Mouse (Mus musculus): ENCODE data around the gene Phf21b. TPM values are rescaled to one million over a fixed set of nuclear protein-coding genes. Genes with fewer than 3 reads are reported as not detected.

Phf21b gene
- polyA plus RNA-seq, 3 experiments from 2014 or later = 0.65 to 2.4 (median 1.6) TPM

DNA sequence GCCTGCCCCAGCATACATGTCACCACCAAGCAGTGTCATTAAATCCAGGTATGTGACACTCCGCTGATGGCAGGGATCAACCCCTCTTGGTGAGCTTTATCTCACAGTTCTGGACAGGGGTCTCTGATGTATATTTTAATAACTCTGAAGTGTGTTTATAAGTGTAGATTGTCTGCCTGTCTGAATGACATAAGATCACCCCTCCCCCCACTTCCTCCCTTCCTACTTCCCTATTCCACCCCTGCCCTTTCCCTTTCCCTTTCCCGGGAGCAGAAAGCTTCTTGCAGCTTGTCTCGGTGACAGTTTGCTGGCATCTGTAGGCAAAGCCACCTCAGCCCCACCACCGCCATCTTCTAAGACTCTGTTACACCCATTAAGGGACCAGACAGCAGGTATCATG, 11.0 kb downstream of the Phf21b start:
- ATAC-seq = no peak

DNA sequence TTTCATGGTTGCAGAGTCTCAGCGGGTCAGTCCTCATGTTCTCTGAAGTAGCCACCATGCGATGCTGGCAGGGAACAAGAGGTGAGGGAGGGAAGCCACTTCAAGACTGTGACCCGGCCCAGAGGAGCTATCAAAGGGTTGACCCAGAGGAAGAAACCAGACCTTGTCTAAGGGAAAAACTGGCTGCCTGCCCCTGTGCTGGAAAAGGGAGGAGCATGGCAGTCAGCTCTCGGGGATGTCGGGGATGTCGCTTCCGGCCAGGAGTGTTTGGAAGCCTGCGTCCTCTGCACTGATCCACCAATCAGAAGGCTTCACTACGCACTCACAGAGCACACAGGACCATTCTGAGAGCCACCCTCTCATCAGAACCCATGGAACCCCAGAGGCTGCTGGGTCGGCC, 12.8 kb downstream of the Phf21b start:
- no peak for ATAC-seq

DNA sequence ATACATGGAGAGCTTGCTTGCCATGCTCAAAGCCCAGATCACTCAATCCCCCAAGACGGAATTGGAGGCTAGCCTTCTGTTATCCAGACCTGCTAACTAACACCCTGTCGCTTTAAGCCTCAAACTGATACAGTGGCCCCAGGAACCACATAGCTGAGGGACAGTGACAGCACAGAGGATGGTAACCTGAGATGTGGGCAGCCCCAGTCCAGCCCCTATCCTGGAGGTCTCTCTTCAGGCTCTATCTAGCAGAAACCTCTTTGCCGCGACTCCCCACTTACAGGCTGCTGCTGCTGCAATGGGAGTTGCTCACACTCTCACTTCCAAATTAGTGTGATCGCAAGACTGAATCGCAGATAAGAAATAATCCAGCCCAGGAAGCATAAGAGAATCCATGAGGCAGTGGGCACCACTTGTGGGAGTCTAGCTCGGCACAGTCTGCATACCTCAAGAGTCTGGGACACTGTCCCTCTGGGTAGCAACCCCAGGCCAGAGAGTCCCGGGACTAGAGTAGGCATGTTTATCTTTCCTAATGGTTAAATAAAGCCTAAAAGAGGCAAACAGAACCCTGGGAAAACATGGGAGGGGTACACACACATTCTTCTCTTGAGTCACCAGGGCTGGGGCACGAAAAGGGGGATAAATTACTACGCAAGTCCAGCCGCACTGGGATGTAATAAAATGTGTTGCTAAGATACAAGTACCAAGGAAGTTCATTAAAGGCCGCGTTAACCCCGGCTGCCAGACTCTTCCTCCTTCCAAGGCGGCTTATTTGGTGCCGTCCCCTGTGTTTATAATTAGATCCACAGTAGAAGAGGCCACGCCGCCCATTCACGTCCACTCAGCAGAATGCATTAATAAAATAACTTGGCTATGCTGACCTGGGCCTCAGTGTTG, 13.7 kb downstream of the Phf21b start:
- no peak for ATAC-seq

DNA sequence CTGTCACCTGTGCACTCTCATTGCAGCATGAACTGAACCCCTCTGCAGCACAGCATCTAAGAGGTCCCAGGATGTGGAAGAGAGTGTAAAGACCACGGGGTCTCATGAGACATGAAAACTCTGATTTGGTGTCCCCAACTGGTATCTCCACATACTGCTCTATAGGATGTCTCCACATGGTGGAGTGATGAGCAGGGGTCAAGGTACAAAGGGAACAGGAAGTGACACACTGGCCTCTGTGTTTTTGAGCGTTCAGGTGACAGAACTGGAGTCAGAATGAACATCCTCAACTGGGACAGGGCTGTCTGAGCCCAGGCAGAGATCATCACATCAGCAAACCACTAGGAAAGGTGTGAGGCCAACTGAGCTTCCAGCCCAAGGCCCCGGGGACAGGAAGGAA, 15.3 kb downstream of the Phf21b start:
- no peak for ATAC-seq

DNA sequence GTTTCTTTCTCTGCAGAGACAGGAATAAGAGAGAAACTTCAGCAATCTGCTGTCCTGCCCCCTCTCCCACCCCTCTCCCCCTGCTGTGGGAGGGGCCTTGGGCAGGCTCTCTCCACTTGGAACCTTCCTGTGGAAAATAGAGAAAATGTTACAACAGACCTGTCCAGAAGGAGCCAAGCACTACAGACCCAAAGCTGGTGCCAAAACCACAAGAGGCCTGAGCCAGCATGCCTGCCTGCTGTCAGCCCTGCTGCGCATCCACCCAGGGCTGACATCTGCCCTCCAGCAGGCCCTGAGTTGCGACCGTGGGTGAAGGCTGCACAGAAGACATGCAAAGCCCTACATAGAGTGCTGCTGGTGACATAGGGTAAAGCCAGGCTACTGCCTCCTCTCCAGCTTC, 16.3 kb downstream of the Phf21b start:
- ATAC-seq = no peak

DNA sequence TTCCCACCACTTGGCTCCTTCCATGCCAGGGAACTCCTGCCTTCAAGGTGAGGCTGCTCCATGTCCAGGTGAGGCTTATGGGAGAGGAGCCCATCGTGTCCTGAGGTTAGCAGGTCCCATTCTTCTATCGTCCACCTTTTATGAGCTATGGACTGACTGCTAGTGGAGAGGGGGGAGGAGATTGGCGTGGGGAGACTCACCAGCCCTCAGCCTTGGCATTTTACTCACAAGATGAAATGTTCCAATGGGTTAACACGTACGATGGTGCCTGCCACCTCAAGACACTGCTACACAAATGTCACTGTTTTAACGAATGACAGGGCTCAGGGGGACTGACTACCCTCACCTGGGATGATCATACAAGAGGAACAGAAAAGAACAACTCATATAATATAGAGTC, 18.0 kb downstream of the Phf21b start:
- no peak for ATAC-seq

DNA sequence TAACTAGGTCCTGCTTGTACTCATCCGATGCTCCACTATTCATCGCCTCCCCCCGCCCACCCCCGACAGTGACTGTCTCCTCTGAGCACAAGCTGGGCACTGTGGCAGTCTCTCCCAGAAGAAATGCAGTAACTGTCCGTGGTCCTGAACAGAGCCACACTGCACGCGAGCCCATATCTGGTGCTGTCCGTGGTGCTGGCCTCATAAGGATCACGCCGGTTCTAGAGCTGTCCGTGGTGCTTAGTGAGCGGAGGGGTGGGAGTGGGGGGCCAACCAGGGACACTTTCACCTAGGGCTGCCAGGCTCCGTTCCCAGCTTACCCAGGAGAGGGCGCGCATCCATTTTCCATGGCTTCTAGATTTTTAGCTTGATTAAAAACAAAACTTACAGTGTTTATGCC, 26.4 kb downstream of the Phf21b start:
- ATAC-seq = peak; percentile 43

DNA sequence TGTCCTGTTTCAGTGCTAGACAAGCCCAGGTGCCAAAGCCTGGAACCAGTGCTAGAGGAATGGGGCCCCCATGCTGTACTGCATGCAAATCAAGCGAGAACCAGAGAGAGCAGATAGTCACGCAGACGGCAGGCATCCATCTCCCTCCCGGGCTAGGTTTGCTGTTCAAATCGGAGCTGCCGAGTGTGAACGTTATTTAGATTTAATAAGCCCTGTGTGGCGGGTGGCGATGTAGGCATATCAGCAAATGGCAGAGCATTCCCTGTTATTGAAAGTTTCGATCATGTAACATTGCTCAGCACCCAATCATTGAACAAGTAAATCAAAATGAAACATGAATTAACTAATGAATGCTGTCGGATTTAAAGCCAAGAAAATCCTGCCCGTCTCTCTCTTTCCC, 27.2 kb downstream of the Phf21b start:
- ATAC-seq = no peak

DNA sequence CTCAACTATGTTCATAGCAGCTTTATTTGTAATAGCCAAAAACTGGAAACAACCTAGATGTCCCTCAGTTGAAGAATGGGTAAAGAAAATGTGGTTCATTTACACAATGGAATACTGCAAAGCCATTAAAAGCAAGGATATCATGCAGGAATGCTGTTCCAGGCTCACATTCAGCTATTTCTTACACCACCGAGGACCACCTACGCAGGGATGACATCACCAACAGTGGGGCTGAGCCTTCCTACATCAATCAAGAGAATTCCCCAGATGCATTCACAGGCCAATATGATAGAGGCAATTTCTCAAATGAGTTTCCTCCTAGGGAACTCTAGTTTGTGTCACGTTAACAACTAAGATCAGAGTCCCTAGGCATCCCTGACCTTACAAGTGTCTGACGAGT, 32.8 kb downstream of the Phf21b start:
- ATAC-seq = no peak

DNA sequence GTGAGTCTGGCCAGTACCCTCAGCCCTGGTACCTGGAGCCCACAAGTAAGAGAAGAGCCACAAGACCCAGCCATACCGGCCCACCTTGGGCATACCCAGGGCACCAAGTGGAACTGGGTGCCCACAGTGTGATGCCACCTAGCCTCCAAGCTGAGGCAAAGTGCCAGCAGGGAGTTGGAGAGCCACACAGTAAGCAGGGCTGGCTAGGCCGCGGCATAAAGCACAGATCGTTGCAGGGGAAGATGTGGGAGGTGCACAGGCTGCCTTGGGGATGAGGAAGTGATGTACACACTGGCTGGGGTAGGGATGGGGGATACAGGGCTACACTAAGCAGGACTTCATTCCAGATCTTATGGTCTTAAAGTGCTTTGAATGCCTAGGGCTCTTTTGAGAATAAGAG, 35.0 kb downstream of the Phf21b start:
- no peak for ATAC-seq

DNA sequence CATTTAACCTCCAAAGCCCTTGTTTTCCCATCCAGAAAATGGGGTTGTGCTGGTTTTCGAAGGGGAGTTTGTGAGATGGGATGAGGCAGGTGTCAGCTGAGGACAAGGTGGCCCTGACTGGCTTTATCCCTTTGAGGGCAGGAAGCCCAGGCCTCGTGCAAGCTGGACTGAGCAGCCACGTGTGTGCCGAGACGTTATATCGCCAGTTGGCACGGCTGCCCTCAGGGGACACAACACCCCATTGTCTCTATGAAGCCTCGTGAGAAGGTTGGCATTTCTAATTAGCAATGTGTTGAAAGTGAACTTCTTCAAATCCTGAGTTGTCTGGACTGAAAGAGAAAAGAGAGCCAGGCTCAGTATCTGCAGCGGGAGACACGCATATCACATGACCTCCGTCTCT, 37.6 kb downstream of the Phf21b start:
- no peak for ATAC-seq

DNA sequence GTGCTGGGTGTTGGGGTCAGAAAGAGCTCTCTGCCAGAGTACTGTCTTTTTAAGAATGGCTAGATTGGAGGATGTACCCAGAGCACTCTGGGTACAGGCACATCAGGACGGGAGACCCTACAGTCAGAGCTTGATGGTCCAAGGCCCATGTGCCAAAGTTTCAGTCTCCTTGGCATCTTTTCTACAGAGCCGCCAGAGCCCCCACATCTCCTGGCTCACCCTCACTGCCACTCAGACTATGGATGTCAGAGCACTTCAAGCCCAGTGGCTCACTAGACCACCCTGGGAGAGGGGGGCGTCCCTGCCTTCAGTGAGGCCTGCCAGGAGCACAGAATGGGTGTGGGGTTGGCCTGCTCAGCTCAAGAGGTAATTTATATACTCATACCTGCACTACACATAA, 38.3 kb downstream of the Phf21b start:
- ATAC-seq = no peak

DNA sequence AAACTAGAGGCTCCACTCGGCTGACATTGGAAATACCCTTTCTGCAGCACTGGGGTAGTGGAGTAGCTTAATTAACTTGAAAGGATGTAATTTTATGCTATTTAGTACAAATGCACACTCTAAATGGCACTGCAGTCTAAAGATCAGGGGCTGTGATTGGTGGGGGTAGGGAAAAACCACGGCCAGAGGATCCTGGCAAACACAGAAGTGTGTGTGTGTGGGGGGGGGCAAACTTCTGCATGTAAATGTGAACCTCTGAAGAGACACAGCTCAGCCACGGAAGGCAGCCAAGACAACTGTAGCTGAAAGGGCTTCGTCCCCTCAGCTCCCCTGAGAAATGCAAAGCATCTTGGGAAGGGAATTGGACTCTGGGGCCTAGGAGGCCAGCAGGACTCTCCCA, 40.7 kb downstream of the Phf21b start:
- no peak for ATAC-seq

DNA sequence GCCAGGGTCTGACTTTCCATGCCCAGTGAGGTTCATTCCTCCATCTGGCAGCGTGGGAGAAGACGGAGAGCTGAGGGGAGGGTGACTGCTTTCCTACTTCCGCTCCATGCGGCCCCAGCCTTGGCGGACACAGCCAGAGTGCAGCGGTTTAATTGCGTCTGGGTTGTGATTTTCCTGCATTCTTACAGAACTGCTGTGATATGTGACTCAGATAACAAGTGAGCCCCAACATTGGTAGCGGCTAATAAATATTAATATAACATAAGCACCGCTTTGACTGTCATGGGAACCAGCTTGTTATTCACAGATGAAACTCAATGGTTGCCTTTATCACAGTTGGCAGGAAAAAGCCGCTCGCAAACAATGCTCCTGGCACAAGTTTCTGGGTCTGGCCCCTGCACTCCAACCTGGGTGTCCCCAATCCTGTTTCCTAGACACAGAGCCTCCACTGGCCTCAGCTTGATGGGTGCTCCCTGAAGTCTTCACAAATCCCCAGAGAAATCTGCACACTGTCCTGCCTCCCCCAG, 43.0 kb downstream of the Phf21b start:
- ATAC-seq = no peak

DNA sequence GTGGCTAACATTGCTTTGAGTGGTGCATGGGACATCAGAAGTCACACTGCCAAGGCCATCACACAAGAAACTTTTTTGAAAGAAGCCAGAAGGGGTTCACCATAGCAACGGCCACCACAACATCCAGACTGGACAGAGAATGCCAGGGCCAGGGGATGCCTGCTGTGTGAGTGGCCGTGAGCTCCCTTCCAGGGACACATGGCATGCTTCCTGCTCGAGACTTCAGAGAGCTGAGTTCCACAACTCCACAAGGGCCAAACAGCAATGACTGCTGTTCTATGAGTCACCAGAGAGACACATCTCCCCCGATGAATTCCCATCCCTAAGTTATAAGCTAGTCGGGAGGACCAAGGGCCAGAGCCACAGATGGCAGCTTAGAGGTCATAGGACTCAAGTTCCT, 44.7 kb downstream of the Phf21b start:
- no peak for ATAC-seq

DNA sequence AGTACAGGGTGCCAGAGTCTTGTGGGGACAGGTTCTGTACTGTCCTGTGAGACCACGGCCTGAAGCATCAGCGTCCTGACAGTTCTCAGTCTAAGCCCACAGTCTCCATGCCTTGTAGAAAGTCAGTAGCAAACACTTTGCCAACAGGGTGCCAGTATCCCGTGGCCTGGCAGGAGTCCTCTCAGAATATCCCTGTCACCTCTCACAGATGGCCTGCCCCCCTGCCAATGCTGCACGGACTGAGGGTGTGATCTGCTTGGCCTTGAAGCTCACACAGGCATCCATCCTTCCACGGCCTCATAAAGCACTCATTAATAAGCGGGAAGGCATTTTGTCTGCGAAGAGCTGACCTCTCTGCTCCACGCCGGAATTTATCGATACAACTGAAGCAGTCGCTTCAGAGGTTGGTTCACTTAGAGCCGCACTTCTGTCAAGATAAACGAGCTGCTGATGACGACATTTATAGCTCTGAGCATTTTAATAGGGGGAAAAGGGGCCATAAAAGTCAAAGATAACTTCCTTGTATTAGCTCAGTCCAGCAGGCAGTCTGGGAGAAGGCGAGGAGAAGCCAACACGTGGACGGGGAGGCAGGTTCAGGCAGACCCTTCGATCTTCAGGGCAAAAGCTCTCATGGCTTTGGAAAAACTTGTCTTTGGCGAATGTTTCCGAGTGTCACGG, 46.4 kb downstream of the Phf21b start:
- no peak for ATAC-seq

DNA sequence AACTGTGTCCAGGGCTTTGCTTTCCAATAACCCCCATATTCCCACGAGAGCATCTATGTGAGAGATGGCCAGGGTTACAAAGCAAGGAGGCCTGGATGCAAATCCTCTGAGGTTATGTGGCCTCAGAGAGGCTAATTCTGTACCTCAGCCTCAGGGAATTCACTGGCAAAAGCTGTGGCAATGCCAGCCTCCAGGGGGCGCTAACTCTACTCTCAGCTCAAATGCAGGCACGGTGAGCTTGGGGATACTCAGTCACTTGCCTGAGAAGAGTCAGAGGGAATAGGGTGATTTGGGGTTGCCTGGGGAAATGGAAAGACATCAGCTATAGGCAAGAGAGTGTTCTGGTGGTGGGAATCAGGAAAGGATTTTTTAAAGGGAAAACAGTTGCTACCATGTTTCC, 52.2 kb downstream of the Phf21b start:
- no peak for ATAC-seq

DNA sequence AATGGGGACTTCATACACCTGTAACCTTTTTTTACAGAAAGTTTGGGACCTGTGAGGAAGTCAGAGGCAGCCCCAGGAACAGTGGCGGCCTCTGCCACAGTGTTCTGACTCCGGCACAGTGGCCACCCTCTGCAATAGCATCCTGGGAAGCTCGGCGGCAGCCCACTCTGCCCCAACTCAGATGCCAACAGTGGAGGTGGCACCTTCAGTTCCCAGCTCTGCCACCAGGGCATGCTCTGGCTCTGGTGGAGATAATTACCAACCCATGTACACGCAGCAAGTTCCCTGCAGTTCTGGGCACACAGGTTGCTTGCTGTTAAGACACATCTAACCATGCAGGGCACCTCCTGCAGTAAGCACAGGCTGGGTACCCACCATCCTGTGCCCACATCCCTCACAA, 55.7 kb downstream of the Phf21b start:
- no peak for ATAC-seq

DNA sequence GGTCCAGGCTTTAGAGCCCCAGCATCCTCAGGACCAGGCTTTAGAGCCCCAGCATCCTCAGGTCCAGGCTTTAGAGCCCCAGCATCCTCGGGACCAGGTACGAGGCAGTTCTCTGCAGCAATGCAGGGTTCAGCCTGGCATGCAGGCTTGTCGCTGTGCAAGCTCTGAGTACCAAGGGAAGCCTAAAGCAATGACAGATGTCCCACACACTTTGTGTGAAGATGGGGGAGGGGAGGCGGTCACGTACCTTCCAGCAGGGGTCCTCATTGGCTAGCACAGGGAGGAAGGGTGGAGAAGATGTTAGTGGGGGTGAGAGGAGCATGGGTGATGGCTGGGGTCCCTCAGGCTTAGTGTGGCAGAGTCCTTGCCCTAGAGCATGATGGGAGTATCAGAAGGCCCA, 62.2 kb downstream of the Phf21b start:
- ATAC-seq = no peak

DNA sequence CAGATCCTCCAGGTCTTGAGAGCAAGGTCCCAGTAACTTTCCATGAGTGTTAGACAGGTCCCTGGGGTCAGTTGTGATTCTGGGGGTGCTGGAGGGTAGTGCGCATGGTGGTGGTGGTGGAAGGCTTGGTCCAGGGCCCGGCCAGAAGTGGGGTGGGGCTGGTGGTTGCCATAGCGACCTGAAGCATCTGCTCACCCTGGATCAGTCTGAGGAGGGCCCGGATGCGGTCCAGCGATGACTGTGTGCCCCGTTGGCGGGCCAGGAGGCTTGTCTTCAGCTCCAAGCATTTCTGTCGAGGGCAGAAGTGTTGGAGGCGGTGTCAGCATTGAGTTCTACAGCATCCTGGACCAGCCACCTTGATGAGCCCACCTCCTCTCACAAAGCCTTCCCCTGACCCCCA, 68.7 kb downstream of the Phf21b start:
- no peak for ATAC-seq

DNA sequence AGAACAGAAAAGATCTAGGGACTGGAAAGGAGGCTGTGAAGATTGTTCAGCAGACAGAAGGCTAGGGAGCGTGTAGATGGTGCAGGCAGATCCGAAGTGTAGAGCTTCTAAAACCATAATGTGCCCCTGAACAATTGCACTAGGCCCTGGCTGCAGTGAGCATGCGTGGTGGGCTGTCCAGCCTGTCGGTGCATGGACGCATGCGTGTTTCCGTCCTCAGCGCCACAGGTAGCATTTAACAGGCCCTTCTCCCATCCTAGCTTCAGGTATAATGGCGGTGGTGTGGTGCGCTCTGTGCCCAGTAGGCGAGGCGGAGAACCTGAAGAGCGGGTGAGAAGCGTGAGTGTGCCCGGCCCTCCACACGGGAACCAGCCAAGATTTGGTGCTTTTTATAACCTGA, 71.0 kb downstream of the Phf21b start:
- no peak for ATAC-seq

DNA sequence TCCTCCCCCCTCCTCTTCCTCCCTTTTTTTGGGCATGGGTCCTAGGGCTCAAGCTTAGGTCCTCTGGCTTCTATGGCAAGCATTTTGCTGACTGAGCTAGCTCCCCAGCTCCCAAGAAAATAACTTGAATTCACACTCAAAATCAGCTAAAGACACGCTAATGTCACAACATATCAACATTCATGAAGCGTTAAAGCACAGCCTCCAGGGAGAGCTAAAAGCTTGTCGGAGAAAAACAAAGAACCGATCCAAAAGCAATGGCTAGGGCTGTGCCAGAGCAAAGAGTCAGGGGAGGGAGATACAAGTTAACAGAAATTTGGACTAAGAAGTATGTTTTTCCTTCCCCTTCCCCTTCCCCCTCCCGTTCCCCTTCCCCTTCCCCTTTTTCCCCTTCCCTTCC, 77.3 kb downstream of the Phf21b start:
- ATAC-seq = no peak

DNA sequence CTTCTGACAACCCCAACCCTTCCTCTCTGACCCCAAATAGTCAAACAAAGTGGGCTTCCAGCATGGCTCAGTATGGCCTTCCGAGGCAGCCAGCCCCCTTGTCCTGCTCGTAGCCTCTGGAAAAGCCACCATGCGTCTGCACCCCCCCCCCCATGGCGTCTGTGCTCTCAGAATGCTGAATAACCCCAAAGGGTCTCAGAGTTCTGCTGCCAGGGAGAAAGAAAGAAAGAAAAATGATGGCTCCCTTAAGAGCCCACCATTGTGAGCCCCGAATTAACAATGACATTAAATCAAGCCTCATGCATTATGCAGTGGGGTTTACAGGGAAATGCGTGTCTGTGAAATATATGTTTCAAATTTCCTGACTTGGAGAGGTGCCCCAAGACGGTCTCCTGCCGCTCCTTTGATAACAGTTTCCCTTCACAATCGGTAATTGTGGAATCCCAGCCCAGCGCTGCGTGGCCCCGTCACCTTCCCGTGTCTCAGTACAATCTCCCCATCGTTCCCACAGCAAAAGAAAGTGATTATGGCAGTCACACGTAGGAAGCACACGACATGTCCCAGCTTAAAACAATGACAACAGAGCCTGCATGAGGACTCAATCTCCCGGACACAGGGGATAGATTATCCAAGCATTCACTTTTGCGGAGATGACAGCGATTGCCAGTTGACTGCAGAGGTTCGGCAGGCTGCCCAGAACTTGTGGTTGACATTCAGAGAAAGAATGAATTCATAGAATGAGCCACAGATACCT, 80.3 kb downstream of the Phf21b start:
- no peak for ATAC-seq

Measured in inflammation-experienced regulatory T-cells, adult 6 months (primary cell).